Mouse (Mus musculus): Measurements from ENCODE around the gene Abhd6.

DNA sequence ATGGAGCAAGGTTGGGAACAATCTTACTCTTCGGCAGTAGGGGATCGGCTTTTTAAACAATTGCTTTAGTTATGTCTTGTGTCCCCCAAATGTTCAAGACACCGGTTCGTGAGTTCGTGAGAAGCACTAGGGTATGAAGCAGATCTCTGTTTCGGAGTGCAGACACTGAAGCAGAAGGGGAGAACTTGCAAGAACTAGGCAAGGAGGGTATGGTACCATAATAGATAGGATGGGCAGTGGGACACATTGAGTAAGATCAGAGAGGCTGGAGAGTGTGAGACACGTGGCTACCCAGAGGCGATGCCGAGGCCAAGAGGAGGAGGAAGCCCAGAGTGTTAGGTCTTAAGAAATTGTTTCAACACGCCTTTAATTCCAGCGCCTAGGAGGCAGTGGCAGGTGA lies 78.0 kb downstream of the Abhd6 start:
- TF ChIP-seq CTCF (IDR thresholded peaks at IDR 0.05; ENCODE audit: low read depth) (no peak), EP300 (IDR thresholded peaks at IDR 0.05; ENCODE audit: low read depth) (no peak)

All from liver, embryonic 14.5 days (tissue).